Mouse (Mus musculus): Measurements from ENCODE around the gene Cast.

Gene Cast

DNA sequence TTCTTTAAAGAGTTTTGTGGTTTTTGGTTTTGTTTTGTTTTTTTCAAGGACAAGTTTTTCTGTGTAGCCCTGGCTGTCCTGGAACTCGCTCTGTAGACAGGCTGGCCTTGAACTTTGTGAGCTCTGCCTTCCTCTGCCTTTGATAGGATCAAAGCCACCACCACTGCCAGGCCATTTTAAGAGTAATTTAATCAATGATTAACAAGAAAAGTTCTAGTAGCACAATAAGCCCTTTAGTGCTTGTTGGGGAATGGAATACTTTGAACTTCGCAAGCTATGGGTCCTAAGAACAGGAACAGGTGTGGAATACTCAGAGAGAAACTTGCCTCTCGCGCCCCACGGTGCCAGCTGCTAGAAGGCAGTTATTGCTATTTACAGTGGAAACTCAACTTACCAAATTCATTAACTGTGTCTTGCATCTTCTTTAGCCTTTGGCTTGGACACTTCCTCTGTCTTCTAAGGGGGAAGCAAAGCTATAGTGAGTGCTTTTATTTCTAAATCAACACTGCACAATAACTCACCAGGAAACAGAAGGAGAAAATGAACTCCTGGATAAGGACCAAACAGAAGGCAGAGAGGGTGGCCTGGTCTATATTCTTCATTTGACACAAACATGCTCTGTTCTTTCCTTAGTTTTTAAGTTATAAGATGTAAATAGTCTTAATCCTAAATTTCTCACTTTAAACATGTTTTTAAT lies 113.0 kb downstream of the Cast start:
- DNase-seq: no peak
